Mouse (Mus musculus) neutrophil, adult 5-6 weeks (primary cell): ENCODE results near the gene Itm2b. TPM values are rescaled to one million over a fixed set of nuclear protein-coding genes. Genes with fewer than 3 reads are reported as not detected.

Experiments
- ATAC-seq: fragments of 151-379, 151-347 bp; 2 replicates; pipeline ENCODE4 v1.8.0; 2017; ENCODE audit warnings: mild to moderate bottlenecking, moderate TSS enrichment; ENCODE audit not compliant: insufficient number of reproducible peaks, poor library complexity, low FRiP score, severe bottlenecking; ENCODE audit errors: extremely low read depth
- total RNA-seq: library from RNA; stranded (forward); fragments of 200-1000 nt; gene quantifications from 2 replicates; pipeline ENCODE4 v1.2.3, GENCODE M21; 2017

Gene Itm2b
- total RNA-seq, 1 experiment from 2014 or later = 1,047 TPM

GRCm38 (mm10) chr14:73373606-73374005 lies 11.5 kb downstream of the Itm2b start:
- ATAC-seq = no peak

GRCm38 (mm10) chr14:73372990-73373389 lies 12.1 kb downstream of the Itm2b start:
- no peak for ATAC-seq

GRCm38 (mm10) chr14:73371577-73371976 lies 13.5 kb downstream of the Itm2b start:
- ATAC-seq = no peak

- no peak for ATAC-seq
Observed at GRCm38 (mm10) chr14:73370695-73371372, 14.3 kb downstream of the Itm2b start.

- ATAC-seq = no peak
Observed at GRCm38 (mm10) chr14:73370078-73370670, 14.9 kb downstream of the Itm2b start.

GRCm38 (mm10) chr14:73369634-73370033 lies 15.5 kb downstream of the Itm2b start:
- no peak for ATAC-seq

- ATAC-seq = no peak
Observed at GRCm38 (mm10) chr14:73368966-73369365, 16.1 kb downstream of the Itm2b start.

- no peak for ATAC-seq
Observed at GRCm38 (mm10) chr14:73368221-73368620, 16.9 kb downstream of the Itm2b start.

GRCm38 (mm10) chr14:73366278-73366677 lies 18.8 kb downstream of the Itm2b start:
- no peak for ATAC-seq

GRCm38 (mm10) chr14:73363782-73364181 lies 21.3 kb downstream of the Itm2b start:
- peak; percentile 55; the same call in 1 of the 2 replicates for ATAC-seq

GRCm38 (mm10) chr14:73354700-73355099 lies 30.4 kb downstream of the Itm2b start:
- ATAC-seq = no peak

GRCm38 (mm10) chr14:73351118-73351517 lies 34.0 kb downstream of the Itm2b start:
- ATAC-seq = no peak

GRCm38 (mm10) chr14:73350029-73350428 lies 35.1 kb downstream of the Itm2b start:
- ATAC-seq = no peak

GRCm38 (mm10) chr14:73349061-73349670 lies 35.9 kb downstream of the Itm2b start:
- no peak for ATAC-seq

GRCm38 (mm10) chr14:73347302-73347701 lies 37.8 kb downstream of the Itm2b start:
- no peak for ATAC-seq

- no peak for ATAC-seq
Observed at GRCm38 (mm10) chr14:73345614-73346013, 39.5 kb downstream of the Itm2b start.

- no peak for ATAC-seq
Observed at GRCm38 (mm10) chr14:73340051-73340755, 44.9 kb downstream of the Itm2b start.

GRCm38 (mm10) chr14:73339615-73340014 lies 45.5 kb downstream of the Itm2b start:
- peak; percentile 63; the same call in 1 of the 2 replicates for ATAC-seq

- no peak for ATAC-seq
Observed at GRCm38 (mm10) chr14:73336316-73337080, 48.6 kb downstream of the Itm2b start.
